Mouse (Mus musculus) lung, embryonic 15.5 days (tissue): ENCODE measurements around the gene Fabp7. TPM values are rescaled to one million over a fixed set of nuclear protein-coding genes. Genes with fewer than 3 reads are reported as not detected.

Experiments
- ATAC-seq: fragments of 200-750 bp; cut with Nextera tagmentation; 2 replicates; pipeline ENCODE4 v1.8.0; 2017; ENCODE audit warnings: moderate number of reproducible peaks, borderline replicate concordance; ENCODE audit not compliant: low FRiP score, low TSS enrichment; ENCODE audit errors: extremely low read depth
- H3K27ac ChIP-seq: fragments of 300-500 bp; sonication (generic); 2 replicates; pipeline ENCODE4 v1.5.1; 2015; ENCODE audit warnings: moderate library complexity, mild to moderate bottlenecking, inconsistent platforms
- H3K27me3 ChIP-seq: fragments of 300-500 bp; sonication (generic); 2 replicates; pipeline ENCODE4 v1.6.1; 2015; ENCODE audit warnings: inconsistent platforms
- H3K36me3 ChIP-seq: fragments of 300-500 bp; sonication (generic); 2 replicates; pipeline ENCODE4 v1.6.1; 2015; ENCODE audit warnings: inconsistent platforms
- H3K4me1 ChIP-seq: fragments of 300-500 bp; sonication (generic); 2 replicates; pipeline ENCODE4 v1.6.1; 2015; ENCODE audit warnings: inconsistent platforms
- H3K4me2 ChIP-seq: fragments of 300-500 bp; sonication (generic); 2 replicates; pipeline ENCODE4 v1.6.1; 2015; ENCODE audit warnings: inconsistent platforms, mild to moderate bottlenecking, moderate library complexity
- H3K4me3 ChIP-seq: fragments of 300-500 bp; sonication (generic); 2 replicates; pipeline ENCODE4 v1.5.1; 2015; ENCODE audit warnings: mild to moderate bottlenecking, inconsistent platforms
- H3K9ac ChIP-seq: fragments of 300-500 bp; sonication (generic); 2 replicates; pipeline ENCODE4 v1.6.1; 2015; ENCODE audit warnings: inconsistent platforms
- H3K9me3 ChIP-seq: fragments of 300-500 bp; sonication (generic); 2 replicates; pipeline ENCODE4 v1.6.1; 2016; ENCODE audit warnings: inconsistent platforms
- WGBS: fragments of 180-500 bp; shearing (Covaris S2); methylation state at CpG from one replicate; pipeline ENCODE4 v1.1.7; 2015; 5-methylcytosine and 5-hydroxymethylcytosine counted together
- polyA plus RNA-seq: library from polyadenylated mRNA; unstranded; fragments of >200 nt; fragmentation: Nextera tagmentation; extraction: Ambion mirVana; gene quantifications from 2 replicates; pipeline ENCODE4 v1.2.1, GENCODE M21; 2015

The Fabp7 gene
- 12.0 and 13.9 TPM in 2 replicates for polyA plus RNA-seq

- H3K9ac ChIP-seq = no peak within 1 kb of the TSS
Observed at GRCm38 (mm10) chr10:57784876-57785150, at the start of gene Fabp7. TSS of gene Fabp7 (plus strand) at chr10:57784881.

DNA sequence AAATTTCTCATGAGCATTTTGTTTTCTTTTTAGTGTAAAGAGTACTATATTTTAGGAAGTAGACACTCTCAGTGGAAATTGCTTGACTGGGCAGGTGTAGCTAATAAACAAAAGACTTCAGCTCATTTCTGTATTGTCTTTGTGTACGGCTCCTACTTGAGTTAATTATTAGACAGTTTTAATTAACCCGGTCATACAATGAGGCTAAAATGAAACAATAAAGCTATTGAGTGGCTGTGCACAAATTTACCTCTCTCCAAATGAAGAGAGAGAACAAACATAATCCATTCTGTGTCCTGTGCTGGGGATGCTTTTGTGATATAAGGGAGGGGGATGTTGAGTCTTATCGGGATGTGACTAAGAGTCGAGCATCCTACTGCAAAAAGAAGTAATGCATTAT, 43.9 kb upstream of the Fabp7 start:
- Histone ChIP-seq H3K9ac (no peak overlapping the region), H3K4me1 (peaks cover 3% of the 10 kb centered on the region; the same call in 1 of the 2 replicates), H3K36me3 (no peaks in the 10 kb centered on the region), H3K4me3 (no peak overlapping the region), H3K4me2 (no peak overlapping the region), H3K9me3 (no peaks in the 10 kb centered on the region), H3K27me3 (no peaks in the 10 kb centered on the region), H3K27ac (no peak overlapping the region)
- 75% methylated on average over 4 of the region's 4 CpGs for WGBS
- ATAC-seq = no peak

More at GRCm38 (mm10) chr10:57784876-57785150, at the start of gene Fabp7:
- Histone ChIP-seq H3K27ac (no peak within 1 kb of the TSS), H3K9me3 (no peaks in the 10 kb centered on the region), H3K4me3 (no peak within 1 kb of the TSS), H3K4me2 (peak within 1 kb of the TSS; percentile 41), H3K27me3 (no peaks in the 10 kb centered on the region), H3K36me3 (no peaks in the 10 kb centered on the region), H3K4me1 (peaks cover 8% of the 10 kb centered on the region; the same call in 1 of the 2 replicates)
- WGBS = 28% methylated on average over 7 of the region's 7 CpGs
- no peak for ATAC-seq

- no peaks in the 10 kb centered on the region for H3K27me3 ChIP-seq
- 52% methylated on average over 2 of the region's 2 CpGs for WGBS
- no peak overlapping the region for H3K4me3 ChIP-seq
- no peak overlapping the region for H3K9ac ChIP-seq
- H3K4me2 ChIP-seq = no peak overlapping the region
- no peaks in the 10 kb centered on the region for H3K36me3 ChIP-seq
- peaks cover 3% of the 10 kb centered on the region; the same call in 1 of the 2 replicates for H3K4me1 ChIP-seq
- no peak for ATAC-seq
- H3K9me3 ChIP-seq = no peaks in the 10 kb centered on the region
- H3K27ac ChIP-seq = no peak overlapping the region
Observed at GRCm38 (mm10) chr10:57741351-57741750, 43.3 kb upstream of the Fabp7 start.

GRCm38 (mm10) chr10:57743045-57743444, 41.6 kb upstream of the Fabp7 start:
- Histone ChIP-seq H3K36me3 (no peaks in the 10 kb centered on the region), H3K9ac (no peak overlapping the region), H3K27me3 (no peaks in the 10 kb centered on the region), H3K4me1 (peaks cover 3% of the 10 kb centered on the region; the same call in 1 of the 2 replicates), H3K27ac (no peak overlapping the region), H3K9me3 (no peaks in the 10 kb centered on the region), H3K4me2 (no peak overlapping the region), H3K4me3 (no peak overlapping the region)
- no peak for ATAC-seq
- WGBS = 70% methylated on average over 7 of the region's 7 CpGs

DNA sequence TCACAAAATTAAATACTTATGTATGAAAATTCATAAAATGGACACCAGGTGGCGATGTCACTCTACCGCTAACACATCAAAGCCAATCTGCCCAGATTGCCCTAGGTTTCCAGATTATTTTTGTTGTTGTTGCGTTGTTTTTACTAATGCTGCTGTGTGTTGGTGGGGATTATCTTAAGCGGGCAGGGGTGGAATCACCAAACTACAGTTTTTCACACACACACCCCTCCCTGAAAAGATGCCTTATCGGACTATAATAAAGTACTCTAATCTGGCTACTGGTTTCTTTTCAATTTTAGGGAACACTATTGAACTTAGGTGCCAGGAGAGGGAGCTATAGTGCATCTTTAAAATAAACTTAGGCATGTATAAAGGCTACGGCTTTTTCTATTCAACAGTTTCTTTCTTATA, 41.1 kb upstream of the Fabp7 start:
- H3K4me2 ChIP-seq = peak overlapping the region; percentile 47
- H3K27ac ChIP-seq = no peak overlapping the region
- no peaks in the 10 kb centered on the region for H3K36me3 ChIP-seq
- peaks cover 3% of the 10 kb centered on the region; the same call in 1 of the 2 replicates for H3K4me1 ChIP-seq
- ATAC-seq = peak; percentile 62
- no peaks in the 10 kb centered on the region for H3K9me3 ChIP-seq
- 2% methylated on average over 6 of the region's 6 CpGs for WGBS
- H3K4me3 ChIP-seq = peak overlapping the region; percentile 34
- no peak overlapping the region for H3K9ac ChIP-seq
- no peaks in the 10 kb centered on the region for H3K27me3 ChIP-seq

- no peak for ATAC-seq
- Histone ChIP-seq H3K9ac (no peak overlapping the region), H3K4me2 (no peak overlapping the region), H3K27me3 (no peaks in the 10 kb centered on the region), H3K9me3 (no peaks in the 10 kb centered on the region), H3K4me3 (no peak overlapping the region), H3K27ac (no peak overlapping the region), H3K4me1 (peaks cover 3% of the 10 kb centered on the region; the same call in 1 of the 2 replicates), H3K36me3 (no peaks in the 10 kb centered on the region)
- 36% methylated on average over 2 of the region's 2 CpGs for WGBS
Observed at GRCm38 (mm10) chr10:57744128-57744765, 40.4 kb upstream of the Fabp7 start.

GRCm38 (mm10) chr10:57745452-57745851, 39.2 kb upstream of the Fabp7 start:
- ATAC-seq = no peak
- Histone ChIP-seq H3K4me1 (peaks cover 3% of the 10 kb centered on the region; the same call in 1 of the 2 replicates), H3K4me3 (no peak overlapping the region), H3K4me2 (no peak overlapping the region), H3K27me3 (no peaks in the 10 kb centered on the region), H3K9ac (no peak overlapping the region), H3K27ac (no peak overlapping the region), H3K9me3 (no peaks in the 10 kb centered on the region), H3K36me3 (no peaks in the 10 kb centered on the region)

GRCm38 (mm10) chr10:57747127-57747526, 37.6 kb upstream of the Fabp7 start:
- Histone ChIP-seq H3K9ac (no peak overlapping the region), H3K9me3 (no peaks in the 10 kb centered on the region), H3K36me3 (no peaks in the 10 kb centered on the region), H3K4me1 (peaks cover 3% of the 10 kb centered on the region; the same call in 1 of the 2 replicates), H3K4me3 (no peak overlapping the region), H3K27ac (no peak overlapping the region), H3K27me3 (no peaks in the 10 kb centered on the region), H3K4me2 (no peak overlapping the region)
- no peak for ATAC-seq

- Histone ChIP-seq H3K4me2 (no peak overlapping the region), H3K9ac (no peak overlapping the region), H3K36me3 (no peaks in the 10 kb centered on the region), H3K27ac (no peak overlapping the region), H3K9me3 (no peaks in the 10 kb centered on the region), H3K4me1 (no peaks in the 10 kb centered on the region), H3K4me3 (no peak overlapping the region), H3K27me3 (no peaks in the 10 kb centered on the region)
- WGBS = 79% methylated on average over 1 of the region's 1 CpGs
- ATAC-seq = no peak
Observed at GRCm38 (mm10) chr10:57753343-57753742, 31.3 kb upstream of the Fabp7 start.

DNA sequence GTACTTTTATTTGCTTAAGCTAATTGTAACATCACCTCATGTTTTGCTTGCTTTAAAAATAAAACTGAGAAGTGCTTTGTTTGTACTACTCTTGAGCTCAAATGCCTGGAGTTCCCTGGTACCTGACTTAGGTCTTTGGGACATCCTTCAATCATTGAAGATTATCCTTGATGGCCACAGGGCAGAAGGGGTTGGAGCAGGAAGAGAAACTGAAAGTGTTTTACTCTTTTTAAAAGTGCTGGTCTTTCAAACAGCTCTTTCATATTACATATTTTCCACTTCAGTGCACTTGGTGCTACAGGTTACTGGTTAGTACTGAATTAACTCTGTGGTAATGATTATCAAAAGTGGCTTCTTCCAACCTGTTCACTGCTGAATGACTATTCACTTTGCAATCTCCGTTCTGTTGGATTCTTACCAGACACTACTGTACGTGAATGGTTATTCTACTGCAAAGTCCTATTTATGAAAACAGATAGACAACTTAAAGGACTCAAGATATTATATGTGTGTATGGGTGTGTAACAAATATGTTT, 29.4 kb upstream of the Fabp7 start:
- no peak overlapping the region for H3K4me2 ChIP-seq
- H3K27me3 ChIP-seq = no peaks in the 10 kb centered on the region
- no peak for ATAC-seq
- no peaks in the 10 kb centered on the region for H3K4me1 ChIP-seq
- no peaks in the 10 kb centered on the region for H3K9me3 ChIP-seq
- no peaks in the 10 kb centered on the region for H3K36me3 ChIP-seq
- no peak overlapping the region for H3K4me3 ChIP-seq
- H3K27ac ChIP-seq = no peak overlapping the region
- no peak overlapping the region for H3K9ac ChIP-seq
- WGBS = 70% methylated on average over 2 of the region's 2 CpGs

- H3K27me3 ChIP-seq = no peaks in the 10 kb centered on the region
- no peaks in the 10 kb centered on the region for H3K4me1 ChIP-seq
- no peaks in the 10 kb centered on the region for H3K36me3 ChIP-seq
- no peaks in the 10 kb centered on the region for H3K9me3 ChIP-seq
- H3K4me2 ChIP-seq = no peak overlapping the region
- no peak overlapping the region for H3K9ac ChIP-seq
- no peak overlapping the region for H3K4me3 ChIP-seq
- no peak overlapping the region for H3K27ac ChIP-seq
- WGBS = 78% methylated on average over 2 of the region's 2 CpGs
- no peak for ATAC-seq
Observed at GRCm38 (mm10) chr10:57758999-57759398, 25.7 kb upstream of the Fabp7 start.

DNA sequence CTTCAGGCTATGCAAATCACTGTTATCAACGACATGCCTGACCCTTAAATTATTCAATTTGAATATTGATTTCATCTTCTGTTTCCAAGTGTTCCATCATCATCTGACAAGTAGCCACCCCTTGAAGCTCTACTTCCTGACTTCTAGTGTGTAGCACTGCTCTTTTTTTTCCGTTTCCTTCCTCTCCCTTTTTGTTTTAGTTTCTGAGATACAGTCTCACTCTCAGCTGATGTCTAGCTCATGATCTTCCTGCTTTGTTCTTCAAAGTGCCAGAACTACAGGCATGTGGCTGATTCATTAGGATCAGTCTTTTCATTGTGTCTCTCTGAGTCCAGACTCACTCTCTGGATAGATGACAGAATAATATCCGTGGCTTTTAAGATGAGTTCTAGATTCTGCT, 24.0 kb upstream of the Fabp7 start:
- 57% methylated on average over 3 of the region's 3 CpGs for WGBS
- Histone ChIP-seq H3K9me3 (no peaks in the 10 kb centered on the region), H3K9ac (no peak overlapping the region), H3K4me3 (no peak overlapping the region), H3K27me3 (no peaks in the 10 kb centered on the region), H3K4me2 (no peak overlapping the region), H3K27ac (no peak overlapping the region), H3K36me3 (no peaks in the 10 kb centered on the region), H3K4me1 (no peaks in the 10 kb centered on the region)
- ATAC-seq = no peak
